Mouse (Mus musculus) megakaryocyte, embryonic 14.5 days (primary cell): ENCODE data around the gene Mapk8ip3. TPM values are rescaled to one million over a fixed set of nuclear protein-coding genes. Genes with fewer than 3 reads are reported as not detected.
"Not testable (repeated sequence)": the region's sequence is repeated elsewhere in the genome, so short reads cannot be mapped to it uniquely, and the experiment has no call there.

Experiments
- H3K27me3 ChIP-seq: replicated peaks from 2 replicates; pipeline ENCODE3; 2012; ENCODE audit warnings: inconsistent platforms
- H3K36me3 ChIP-seq: replicated peaks from 2 replicates; pipeline ENCODE3; 2012; ENCODE audit warnings: low read length, inconsistent platforms, mixed read lengths
- H3K4me1 ChIP-seq: 2 replicates; pipeline ENCODE4 v1.6.1; 2012; ENCODE audit warnings: inconsistent platforms
- H3K4me3 ChIP-seq: replicated peaks from 2 replicates; pipeline ENCODE3; 2012; ENCODE audit warnings: moderate library complexity, mild to moderate bottlenecking, inconsistent platforms
- H3K9me3 ChIP-seq: 2 replicates; pipeline ENCODE4 v1.6.1; 2012; ENCODE audit warnings: inconsistent platforms
- FLI1 ChIP-seq: IDR thresholded peaks from 2 replicates; pipeline ENCODE4 v1.6.1; 2012; ENCODE audit warnings: low read length, inconsistent platforms, mixed read lengths
- GATA1 ChIP-seq: IDR thresholded peaks from 3 replicates; pipeline ENCODE4 v1.6.1; 2012; ENCODE audit warnings: mixed read lengths, low read length, inconsistent platforms, borderline replicate concordance
- polyA plus RNA-seq: library from polyadenylated mRNA; stranded (reverse); fragments of >175 nt; gene quantifications from 2 replicates; pipeline ENCODE4 v1.2.3, GENCODE M21; 2012; ENCODE audit warnings: low replicate concordance; ENCODE audit not compliant: insufficient read depth

Gene Mapk8ip3
- polyA plus RNA-seq, result 20.5 and 36.6 TPM in 2 replicates

- peak within 1 kb of the TSS; percentile 100 for H3K4me3 ChIP-seq
- H3K27me3 ChIP-seq, result no peaks in the 10 kb centered on the region
- H3K36me3 ChIP-seq, result peaks cover 32% of the 10 kb centered on the region
- peaks cover 29% of the 10 kb centered on the region for H3K4me1 ChIP-seq
- no peaks in the 10 kb centered on the region for H3K9me3 ChIP-seq
- TF ChIP-seq FLI1 (peak; percentile 59; the same call in 1 of the 2 replicates), GATA1 (no peak)
These were observed at the start of gene Mapk8ip3 for GRCm38 (mm10) chr17:24936259-24937237. Gene Mapk8ip3 (minus strand): TSS chr17:24936977.

GRCm38 (mm10) chr17:24960852-24961715 lies 24.3 kb upstream of the Mapk8ip3 start:
- H3K4me3 ChIP-seq, result peak overlapping the region; percentile 97
- H3K36me3 ChIP-seq, result peaks cover 61% of the 10 kb centered on the region
- H3K27me3 ChIP-seq, result no peaks in the 10 kb centered on the region
- TF ChIP-seq GATA1 (no peak), FLI1 (no peak)
- peaks cover 45% of the 10 kb centered on the region for H3K4me1 ChIP-seq
- no peaks in the 10 kb centered on the region for H3K9me3 ChIP-seq

GRCm38 (mm10) chr17:24960135-24960851 lies 23.5 kb upstream of the Mapk8ip3 start, which contains the start of gene Jpt2:
Gene Jpt2 (minus strand): TSS chr17:24960689.
- H3K4me3 ChIP-seq, result peak within 1 kb of the TSS; percentile 97
- no peaks in the 10 kb centered on the region for H3K9me3 ChIP-seq
- no peaks in the 10 kb centered on the region for H3K27me3 ChIP-seq
- H3K36me3 ChIP-seq, result peaks cover 61% of the 10 kb centered on the region
- peaks cover 46% of the 10 kb centered on the region for H3K4me1 ChIP-seq
- no peak for TF ChIP-seq GATA1
- no peak for TF ChIP-seq FLI1

GRCm38 (mm10) chr17:24959371-24959770 lies 22.6 kb upstream of the Mapk8ip3 start:
- H3K27me3 ChIP-seq, result no peaks in the 10 kb centered on the region
- H3K4me3 ChIP-seq, result peak overlapping the region; percentile 97
- H3K4me1 ChIP-seq, result peaks cover 45% of the 10 kb centered on the region
- H3K9me3 ChIP-seq, result no peaks in the 10 kb centered on the region
- H3K36me3 ChIP-seq, result peaks cover 61% of the 10 kb centered on the region
- TF ChIP-seq FLI1 (no peak), GATA1 (no peak)

GRCm38 (mm10) chr17:24953291-24953690 lies 16.5 kb upstream of the Mapk8ip3 start:
- H3K9me3 ChIP-seq, result no peaks in the 10 kb centered on the region
- H3K27me3 ChIP-seq, result no peaks in the 10 kb centered on the region
- no peak overlapping the region for H3K4me3 ChIP-seq
- peaks cover 17% of the 10 kb centered on the region; the same call in 1 of the 2 replicates for H3K4me1 ChIP-seq
- H3K36me3 ChIP-seq, result peaks cover 89% of the 10 kb centered on the region
- TF ChIP-seq GATA1 (no peak), FLI1 (no peak)

GRCm38 (mm10) chr17:24950671-24951070 lies 13.9 kb upstream of the Mapk8ip3 start:
- H3K4me1 ChIP-seq, result peaks cover 7% of the 10 kb centered on the region; the same call in 1 of the 2 replicates
- peaks cover 93% of the 10 kb centered on the region for H3K36me3 ChIP-seq
- no peaks in the 10 kb centered on the region for H3K9me3 ChIP-seq
- no peak overlapping the region for H3K4me3 ChIP-seq
- TF ChIP-seq GATA1 (no peak), FLI1 (no peak)
- no peaks in the 10 kb centered on the region for H3K27me3 ChIP-seq

- Histone ChIP-seq H3K4me1 (peaks cover 15% of the 10 kb centered on the region), H3K9me3 (no peaks in the 10 kb centered on the region), H3K4me3 (no peak overlapping the region), H3K36me3 (peaks cover 88% of the 10 kb centered on the region), H3K27me3 (no peaks in the 10 kb centered on the region)
- TF ChIP-seq FLI1 (no peak), GATA1 (no peak)
These were observed 11.4 kb upstream of the Mapk8ip3 start for GRCm38 (mm10) chr17:24948204-24948603.

GRCm38 (mm10) chr17:24943589-24943988 lies 6.8 kb upstream of the Mapk8ip3 start:
- not testable (repeated sequence) for H3K4me3 ChIP-seq, H3K9me3 ChIP-seq, H3K27me3 ChIP-seq
- Histone ChIP-seq H3K36me3 (peaks cover 61% of the 10 kb centered on the region), H3K4me1 (peaks cover 19% of the 10 kb centered on the region)

- Histone ChIP-seq H3K36me3 (peaks cover 56% of the 10 kb centered on the region), H3K27me3 (no peaks in the 10 kb centered on the region), H3K4me3 (no peak overlapping the region), H3K9me3 (no peaks in the 10 kb centered on the region), H3K4me1 (peaks cover 19% of the 10 kb centered on the region)
- no peak for TF ChIP-seq GATA1
- TF ChIP-seq FLI1, result no peak
These were observed 6.3 kb upstream of the Mapk8ip3 start for GRCm38 (mm10) chr17:24943036-24943435.

GRCm38 (mm10) chr17:24942453-24942852 lies 5.7 kb upstream of the Mapk8ip3 start:
- Histone ChIP-seq H3K36me3 (peaks cover 50% of the 10 kb centered on the region), H3K4me1 (peaks cover 19% of the 10 kb centered on the region)
- H3K4me3 ChIP-seq, H3K27me3 ChIP-seq, H3K9me3 ChIP-seq: not testable (repeated sequence)
